Mouse (Mus musculus) lung, embryonic 15.5 days (tissue): ENCODE measurements at regions not wholly inside any gene's neighbourhood (a gene's known extent, or its start where the extent isn't known, plus 50 kb on each side); places are given as distances from the start of the nearest gene placed in this dataset.

Experiments
- ATAC-seq: fragments of 200-750 bp; cut with Nextera tagmentation; 2 replicates; pipeline ENCODE4 v1.8.0; 2017; ENCODE audit warnings: moderate number of reproducible peaks, borderline replicate concordance; ENCODE audit not compliant: low FRiP score, low TSS enrichment; ENCODE audit errors: extremely low read depth
- H3K27ac ChIP-seq: fragments of 300-500 bp; sonication (generic); 2 replicates; pipeline ENCODE4 v1.5.1; 2015; ENCODE audit warnings: moderate library complexity, mild to moderate bottlenecking, inconsistent platforms
- H3K27me3 ChIP-seq: fragments of 300-500 bp; sonication (generic); 2 replicates; pipeline ENCODE4 v1.6.1; 2015; ENCODE audit warnings: inconsistent platforms
- H3K36me3 ChIP-seq: fragments of 300-500 bp; sonication (generic); 2 replicates; pipeline ENCODE4 v1.6.1; 2015; ENCODE audit warnings: inconsistent platforms
- H3K4me1 ChIP-seq: fragments of 300-500 bp; sonication (generic); 2 replicates; pipeline ENCODE4 v1.6.1; 2015; ENCODE audit warnings: inconsistent platforms
- H3K4me2 ChIP-seq: fragments of 300-500 bp; sonication (generic); 2 replicates; pipeline ENCODE4 v1.6.1; 2015; ENCODE audit warnings: inconsistent platforms, mild to moderate bottlenecking, moderate library complexity
- H3K4me3 ChIP-seq: fragments of 300-500 bp; sonication (generic); 2 replicates; pipeline ENCODE4 v1.5.1; 2015; ENCODE audit warnings: mild to moderate bottlenecking, inconsistent platforms
- H3K9ac ChIP-seq: fragments of 300-500 bp; sonication (generic); 2 replicates; pipeline ENCODE4 v1.6.1; 2015; ENCODE audit warnings: inconsistent platforms
- H3K9me3 ChIP-seq: fragments of 300-500 bp; sonication (generic); 2 replicates; pipeline ENCODE4 v1.6.1; 2016; ENCODE audit warnings: inconsistent platforms
- WGBS: fragments of 180-500 bp; shearing (Covaris S2); methylation state at CpG from one replicate; pipeline ENCODE4 v1.1.7; 2015; 5-methylcytosine and 5-hydroxymethylcytosine counted together

DNA sequence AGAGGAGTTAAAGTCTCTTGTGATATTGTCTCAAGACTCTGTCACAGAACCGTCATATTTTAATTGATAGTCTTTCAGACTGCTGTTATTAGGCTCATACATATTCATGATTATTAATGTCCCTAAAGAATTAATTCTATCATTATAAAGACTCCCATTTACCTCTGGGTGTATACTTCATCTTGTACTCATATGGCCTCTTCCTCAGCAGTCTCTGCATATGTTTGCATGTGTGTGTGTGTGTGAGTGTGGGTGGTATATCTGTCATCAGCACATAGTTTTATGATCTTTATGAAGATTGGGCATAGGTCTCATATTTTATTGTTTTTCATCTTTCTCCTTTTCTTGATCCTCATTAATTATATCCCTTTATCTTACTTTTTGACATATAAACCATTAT is 347.3 kb upstream of the Sphkap start:
- Histone ChIP-seq H3K36me3 (no peaks in the 10 kb centered on the region), H3K4me1 (no peaks in the 10 kb centered on the region), H3K9me3 (no peaks in the 10 kb centered on the region), H3K9ac (no peak overlapping the region), H3K4me3 (no peak overlapping the region), H3K27ac (no peak overlapping the region), H3K27me3 (no peaks in the 10 kb centered on the region), H3K4me2 (no peak overlapping the region)
- ATAC-seq: no peak
- WGBS: 76% methylated on average over 1 of the region's 1 CpGs

DNA sequence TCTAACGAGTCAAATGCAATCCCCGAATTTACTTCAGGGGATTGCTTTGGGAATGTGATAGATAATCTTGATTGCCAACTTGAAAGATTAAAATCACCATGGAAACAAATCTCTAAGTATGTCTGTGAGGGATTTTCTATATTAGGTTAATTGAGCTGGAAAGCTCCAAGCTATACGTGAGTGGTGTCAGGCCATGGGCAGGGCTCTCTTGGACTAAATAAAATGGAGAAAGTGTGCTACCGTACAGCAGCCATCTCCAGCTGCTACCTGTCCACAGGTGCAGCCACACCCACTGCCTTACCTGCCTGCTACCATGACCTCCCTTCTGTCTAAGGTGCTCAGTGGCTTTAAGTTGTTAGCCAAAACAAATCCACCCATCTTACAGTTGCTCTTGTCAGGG is 345.0 kb upstream of the Sphkap start:
- WGBS: 72% methylated on average over 4 of the region's 4 CpGs
- Histone ChIP-seq H3K9me3 (no peaks in the 10 kb centered on the region), H3K27me3 (no peaks in the 10 kb centered on the region), H3K4me3 (no peak overlapping the region), H3K36me3 (no peaks in the 10 kb centered on the region), H3K9ac (no peak overlapping the region), H3K4me2 (no peak overlapping the region), H3K27ac (no peak overlapping the region), H3K4me1 (no peaks in the 10 kb centered on the region)
- no peak for ATAC-seq

DNA sequence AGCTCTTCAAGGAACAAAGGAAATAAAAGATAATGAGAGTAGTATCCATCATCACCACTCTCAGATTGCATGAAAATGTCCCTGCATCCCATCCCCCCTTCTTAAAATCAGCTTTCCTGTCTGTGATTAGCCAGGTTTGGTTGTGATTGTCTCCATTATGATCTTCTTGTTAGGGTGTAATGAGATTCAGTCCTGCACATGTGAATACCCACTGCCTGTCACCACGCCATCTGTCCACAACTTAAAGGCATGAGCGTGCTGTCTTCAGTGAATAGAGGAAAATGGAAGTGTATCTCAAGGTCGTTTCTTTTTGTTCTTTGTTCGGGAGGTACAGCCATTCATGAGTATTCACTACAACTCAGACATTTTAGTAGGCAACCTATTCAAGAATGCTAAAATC is 341.0 kb upstream of the Sphkap start:
- ATAC-seq: no peak
- H3K9ac ChIP-seq: no peak overlapping the region
- H3K4me2 ChIP-seq: no peak overlapping the region

GRCm38 (mm10) chr1:83748061-83748460 is 340.1 kb upstream of the Sphkap start:
- no peak overlapping the region for H3K9ac ChIP-seq
- H3K4me1 ChIP-seq: no peaks in the 10 kb centered on the region
- no peaks in the 10 kb centered on the region for H3K27me3 ChIP-seq
- 56% methylated on average over 3 of the region's 3 CpGs for WGBS
- no peak overlapping the region for H3K4me2 ChIP-seq
- H3K4me3 ChIP-seq: no peak overlapping the region
- no peaks in the 10 kb centered on the region for H3K36me3 ChIP-seq
- no peak overlapping the region for H3K27ac ChIP-seq
- H3K9me3 ChIP-seq: no peaks in the 10 kb centered on the region
- ATAC-seq: no peak

More for the DNA sequence above, 341.0 kb upstream of the Sphkap start:
- 67% methylated on average over 4 of the region's 4 CpGs for WGBS
- no peak overlapping the region for H3K4me3 ChIP-seq
- H3K27ac ChIP-seq: no peak overlapping the region
- H3K9me3 ChIP-seq: no peaks in the 10 kb centered on the region
- H3K36me3 ChIP-seq: no peaks in the 10 kb centered on the region
- H3K4me1 ChIP-seq: no peaks in the 10 kb centered on the region
- H3K27me3 ChIP-seq: no peaks in the 10 kb centered on the region

DNA sequence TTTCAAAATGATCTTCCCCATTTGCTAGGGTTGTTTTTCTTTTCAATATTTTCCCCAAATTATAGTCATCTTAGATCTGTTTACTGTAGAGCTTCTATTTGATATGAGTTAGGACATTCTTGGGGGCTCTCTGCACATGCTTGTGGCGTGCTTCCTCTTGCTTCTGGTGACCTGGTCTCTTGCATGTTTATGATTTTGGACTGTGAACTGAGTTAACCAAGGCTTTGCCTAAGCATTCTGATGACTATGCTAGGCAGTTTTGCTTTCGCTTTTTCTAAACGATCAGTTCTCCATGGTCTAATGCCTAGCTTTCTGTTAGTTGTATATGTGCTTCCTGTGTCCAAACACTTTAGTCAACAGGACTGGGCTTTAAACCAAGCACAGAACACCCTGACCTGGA is 339.4 kb upstream of the Sphkap start:
- WGBS: 77% methylated on average over 3 of the region's 3 CpGs
- no peak overlapping the region for H3K27ac ChIP-seq

GRCm38 (mm10) chr1:83746036-83746435 is 338.0 kb upstream of the Sphkap start:
- Histone ChIP-seq H3K9me3 (no peaks in the 10 kb centered on the region), H3K36me3 (no peaks in the 10 kb centered on the region), H3K4me1 (no peaks in the 10 kb centered on the region), H3K4me2 (no peak overlapping the region), H3K27me3 (no peaks in the 10 kb centered on the region), H3K9ac (no peak overlapping the region), H3K27ac (no peak overlapping the region), H3K4me3 (no peak overlapping the region)
- WGBS: 25% methylated on average over 6 of the region's 6 CpGs
- ATAC-seq: no peak

More for the DNA sequence above, 339.4 kb upstream of the Sphkap start:
- Histone ChIP-seq H3K36me3 (no peaks in the 10 kb centered on the region), H3K4me1 (no peaks in the 10 kb centered on the region), H3K4me3 (no peak overlapping the region), H3K4me2 (no peak overlapping the region), H3K27me3 (no peaks in the 10 kb centered on the region), H3K9ac (no peak overlapping the region), H3K9me3 (no peaks in the 10 kb centered on the region)
- no peak for ATAC-seq

GRCm38 (mm10) chr1:83736428-83737117 is 328.6 kb upstream of the Sphkap start:
- Histone ChIP-seq H3K27ac (no peak overlapping the region), H3K36me3 (no peaks in the 10 kb centered on the region), H3K4me2 (no peak overlapping the region), H3K27me3 (no peaks in the 10 kb centered on the region), H3K4me1 (no peaks in the 10 kb centered on the region), H3K9me3 (no peaks in the 10 kb centered on the region), H3K9ac (no peak overlapping the region), H3K4me3 (no peak overlapping the region)
- ATAC-seq: no peak
- 25% methylated on average over 2 of the region's 2 CpGs for WGBS

DNA sequence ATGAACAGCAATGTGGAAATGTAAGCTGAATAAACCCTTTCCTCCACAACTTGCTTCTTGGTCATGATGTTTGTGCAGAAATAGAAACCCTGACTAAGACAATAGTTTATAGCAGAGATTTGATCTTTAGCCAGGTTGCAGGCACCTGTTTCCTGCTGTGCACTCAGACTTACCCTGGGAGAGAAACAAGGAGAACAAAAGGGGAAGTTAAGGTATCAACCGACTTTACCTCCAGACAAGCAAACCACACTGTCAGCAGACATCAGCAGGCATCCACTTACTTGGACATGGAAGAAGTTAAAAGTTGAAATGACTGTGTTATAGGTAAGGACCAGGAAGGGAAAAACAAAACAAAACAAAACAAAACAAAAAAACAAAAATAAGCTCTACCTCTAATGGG is 323.7 kb upstream of the Sphkap start:
- Histone ChIP-seq H3K4me1 (no peaks in the 10 kb centered on the region), H3K36me3 (no peaks in the 10 kb centered on the region), H3K27ac (no peak overlapping the region), H3K9ac (no peak overlapping the region), H3K4me3 (no peak overlapping the region), H3K27me3 (no peaks in the 10 kb centered on the region), H3K4me2 (no peak overlapping the region), H3K9me3 (no peaks in the 10 kb centered on the region)
- 81% methylated on average over 1 of the region's 1 CpGs for WGBS
- no peak for ATAC-seq

GRCm38 (mm10) chr1:83728810-83729209 is 320.8 kb upstream of the Sphkap start:
- no peaks in the 10 kb centered on the region for H3K9me3 ChIP-seq
- H3K4me1 ChIP-seq: no peaks in the 10 kb centered on the region
- no peaks in the 10 kb centered on the region for H3K36me3 ChIP-seq
- H3K4me2 ChIP-seq: no peak overlapping the region
- H3K9ac ChIP-seq: no peak overlapping the region
- 74% methylated on average over 6 of the region's 6 CpGs for WGBS
- no peaks in the 10 kb centered on the region for H3K27me3 ChIP-seq
- no peak overlapping the region for H3K27ac ChIP-seq
- H3K4me3 ChIP-seq: no peak overlapping the region
- ATAC-seq: no peak

DNA sequence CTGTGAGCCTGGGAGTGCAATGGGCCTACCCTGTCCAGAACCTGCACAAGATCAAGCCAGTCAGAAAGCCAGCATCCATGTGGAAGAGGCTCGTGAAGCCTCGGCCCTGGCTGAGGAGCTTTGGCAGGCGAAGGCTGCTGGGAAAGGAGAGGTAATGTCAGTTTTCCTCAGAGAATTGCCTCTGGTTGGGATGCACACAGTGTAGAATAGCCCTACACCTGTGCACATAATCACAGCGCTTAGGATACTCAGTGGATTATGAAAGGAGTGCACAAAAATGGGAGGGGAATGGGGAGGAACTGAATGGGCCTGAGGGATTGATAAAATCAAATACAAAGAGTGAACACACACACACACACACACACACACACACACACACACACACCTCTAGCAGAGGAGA is 319.9 kb upstream of the Sphkap start:
- Histone ChIP-seq H3K9me3 (no peaks in the 10 kb centered on the region), H3K4me3 (no peak overlapping the region), H3K4me1 (no peaks in the 10 kb centered on the region), H3K27me3 (no peaks in the 10 kb centered on the region), H3K9ac (no peak overlapping the region), H3K27ac (no peak overlapping the region), H3K36me3 (no peaks in the 10 kb centered on the region), H3K4me2 (no peak overlapping the region)
- ATAC-seq: no peak
- 87% methylated on average over 4 of the region's 4 CpGs for WGBS

GRCm38 (mm10) chr1:83727215-83727614 is 319.2 kb upstream of the Sphkap start:
- 85% methylated on average over 4 of the region's 4 CpGs for WGBS
- ATAC-seq: no peak
- no peak overlapping the region for H3K9ac ChIP-seq

DNA sequence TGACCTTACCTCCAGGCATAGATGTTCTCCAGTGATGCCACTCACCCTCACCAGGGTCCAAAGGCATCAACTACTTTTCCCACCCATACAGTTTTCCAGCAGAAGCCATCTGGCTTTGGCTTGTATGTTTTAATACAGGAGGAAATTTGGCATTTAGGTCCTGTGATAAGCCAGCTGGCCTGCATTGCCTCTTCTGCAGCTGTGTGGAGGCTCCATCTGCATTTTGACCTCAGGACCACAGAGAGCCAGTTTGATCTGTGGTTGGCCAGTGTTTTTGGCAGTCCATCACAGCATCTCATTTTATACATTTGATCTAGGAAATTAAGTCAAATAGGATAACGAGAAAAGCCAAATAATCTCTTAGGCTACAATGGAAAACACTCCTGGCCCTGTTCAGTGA is 315.1 kb upstream of the Sphkap start:
- Histone ChIP-seq H3K9me3 (no peaks in the 10 kb centered on the region), H3K27me3 (no peaks in the 10 kb centered on the region), H3K36me3 (no peaks in the 10 kb centered on the region), H3K9ac (no peak overlapping the region), H3K27ac (no peak overlapping the region), H3K4me3 (no peak overlapping the region), H3K4me1 (no peaks in the 10 kb centered on the region), H3K4me2 (no peak overlapping the region)
- ATAC-seq: no peak
- WGBS: 52% methylated on average over 1 of the region's 1 CpGs

More at GRCm38 (mm10) chr1:83727215-83727614, 319.2 kb upstream of the Sphkap start:
- H3K9me3 ChIP-seq: no peaks in the 10 kb centered on the region
- H3K4me3 ChIP-seq: no peak overlapping the region
- no peak overlapping the region for H3K27ac ChIP-seq
- no peaks in the 10 kb centered on the region for H3K36me3 ChIP-seq
- no peaks in the 10 kb centered on the region for H3K27me3 ChIP-seq
- H3K4me2 ChIP-seq: no peak overlapping the region
- no peaks in the 10 kb centered on the region for H3K4me1 ChIP-seq

GRCm38 (mm10) chr1:83720166-83720565 is 312.2 kb upstream of the Sphkap start:
- no peak for ATAC-seq
- H3K4me2 ChIP-seq: no peak overlapping the region
- H3K4me3 ChIP-seq: no peak overlapping the region
- no peaks in the 10 kb centered on the region for H3K9me3 ChIP-seq
- 83% methylated on average over 1 of the region's 1 CpGs for WGBS
- H3K27ac ChIP-seq: no peak overlapping the region
- H3K9ac ChIP-seq: no peak overlapping the region
- no peaks in the 10 kb centered on the region for H3K27me3 ChIP-seq
- H3K36me3 ChIP-seq: no peaks in the 10 kb centered on the region
- no peaks in the 10 kb centered on the region for H3K4me1 ChIP-seq
